Mouse (Mus musculus) cerebral cortex, adult 2 months (tissue): ENCODE data around the gene Plekhs1.

Experiments
- WGBS: fragments of 180-500 bp; shearing (Covaris S2); methylation state at CpG from one replicate; pipeline ENCODE4 v1.1.7; 2018; 5-methylcytosine and 5-hydroxymethylcytosine counted together

The Plekhs1 gene

DNA sequence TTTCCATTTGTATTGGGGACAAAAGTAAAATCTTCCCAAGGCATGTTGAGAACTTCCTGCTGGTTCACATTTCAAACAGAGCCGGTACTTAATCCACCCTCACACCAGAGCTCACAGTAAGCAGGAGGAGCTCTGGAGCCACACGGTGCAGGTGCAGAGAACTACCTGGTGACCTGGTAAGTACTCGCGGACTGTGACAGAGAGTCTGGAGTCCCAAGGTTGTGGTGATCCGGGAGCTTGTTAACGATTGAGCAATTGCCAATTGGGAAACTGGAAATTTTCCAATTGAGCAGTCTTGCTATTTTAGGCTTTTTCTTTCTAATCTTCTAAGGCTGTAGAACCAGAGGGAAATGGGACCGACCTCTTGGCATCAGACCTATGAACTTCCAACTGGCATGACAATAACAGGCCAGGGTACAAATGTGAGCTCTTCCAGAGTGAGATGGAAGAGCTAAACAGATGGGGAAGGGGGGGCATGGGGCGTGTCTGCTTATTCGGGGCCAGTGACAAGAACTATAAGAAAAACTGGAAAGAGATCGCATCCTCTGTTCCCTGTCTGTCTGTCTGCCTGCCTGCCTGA is at the start of gene Plekhs1:
Plekhs1 (plus strand) TSS at position 119 of the 580 bp plus-strand sequence.
- 47% methylated on average over 10 of the region's 10 CpGs for WGBS

GRCm38 (mm10) chr19:56418404-56418803 is 43.0 kb upstream of the Plekhs1 start:
- 72% methylated on average over 4 of the region's 4 CpGs for WGBS

- WGBS: 88% methylated on average over 9 of the region's 9 CpGs
Observed at GRCm38 (mm10) chr19:56419452-56419851, 42.0 kb upstream of the Plekhs1 start.

GRCm38 (mm10) chr19:56420345-56420744 is 41.1 kb upstream of the Plekhs1 start:
- 89% methylated on average over 3 of the region's 3 CpGs for WGBS

DNA sequence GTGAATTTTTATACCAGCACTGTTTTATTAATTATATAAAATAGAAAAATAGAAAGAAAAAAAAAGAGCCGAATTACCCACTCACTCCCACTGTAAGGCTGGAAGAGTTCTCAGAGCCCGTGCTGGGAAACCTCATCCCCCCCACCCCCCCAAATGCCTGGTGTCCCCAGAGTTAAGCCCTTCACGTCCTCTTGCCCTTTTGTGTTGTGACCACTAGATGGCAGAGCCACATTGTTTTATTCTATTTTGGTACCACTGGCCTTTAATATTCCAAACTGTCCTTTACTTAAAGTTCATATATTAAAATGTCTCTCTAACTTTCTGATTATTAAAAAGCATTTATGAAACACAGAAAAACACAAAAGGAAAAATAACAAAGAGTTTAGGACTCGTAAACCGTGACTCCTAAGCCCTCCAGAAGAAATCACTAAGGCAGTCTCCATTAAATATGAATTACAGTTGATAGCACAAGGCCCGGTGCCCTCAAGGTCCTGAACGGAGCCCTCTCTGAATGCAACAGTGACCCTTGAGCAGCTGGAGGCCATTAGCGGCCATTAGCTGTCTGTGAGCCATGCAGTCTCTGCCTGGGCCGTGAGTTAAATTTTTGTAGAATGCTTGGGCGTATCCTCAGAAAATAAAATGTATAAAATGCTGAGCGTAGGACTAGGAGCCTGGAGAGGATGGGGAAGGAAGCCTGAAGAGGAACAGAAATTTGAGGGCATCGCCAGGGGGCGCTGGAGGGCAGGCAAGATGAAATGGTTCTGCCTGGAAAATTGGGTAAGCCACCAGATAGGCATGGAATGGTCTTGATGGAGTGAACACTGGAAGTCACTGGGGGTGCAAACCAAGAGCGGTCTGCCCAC is 38.7 kb upstream of the Plekhs1 start:
- 26% methylated on average over 14 of the region's 14 CpGs for WGBS

GRCm38 (mm10) chr19:56423370-56423769 is 38.1 kb upstream of the Plekhs1 start:
- WGBS: 38% methylated on average over 12 of the region's 12 CpGs

GRCm38 (mm10) chr19:56424606-56425395 is 36.6 kb upstream of the Plekhs1 start:
- 81% methylated on average over 17 of the region's 17 CpGs for WGBS

DNA sequence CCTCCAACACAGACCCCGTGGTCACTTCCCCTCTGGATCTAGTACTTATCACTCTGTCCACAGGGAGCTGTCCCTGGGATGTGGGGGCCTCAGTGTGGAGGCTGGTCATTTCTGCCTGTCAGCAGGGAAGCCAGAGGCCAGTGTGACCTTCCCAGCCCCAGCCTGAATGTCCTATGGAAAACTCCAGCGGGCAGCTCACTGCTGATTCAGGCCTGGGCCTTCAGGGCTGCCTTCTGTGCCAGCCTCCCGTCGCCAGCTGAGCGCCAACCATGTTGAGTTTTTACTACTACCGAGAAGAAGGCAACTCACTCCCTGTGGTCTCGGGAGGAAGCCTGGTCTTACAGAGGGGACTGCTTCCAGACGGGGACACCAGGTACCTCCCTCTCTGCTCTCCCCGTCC is 35.9 kb upstream of the Plekhs1 start:
- 62% methylated on average over 9 of the region's 9 CpGs for WGBS

DNA sequence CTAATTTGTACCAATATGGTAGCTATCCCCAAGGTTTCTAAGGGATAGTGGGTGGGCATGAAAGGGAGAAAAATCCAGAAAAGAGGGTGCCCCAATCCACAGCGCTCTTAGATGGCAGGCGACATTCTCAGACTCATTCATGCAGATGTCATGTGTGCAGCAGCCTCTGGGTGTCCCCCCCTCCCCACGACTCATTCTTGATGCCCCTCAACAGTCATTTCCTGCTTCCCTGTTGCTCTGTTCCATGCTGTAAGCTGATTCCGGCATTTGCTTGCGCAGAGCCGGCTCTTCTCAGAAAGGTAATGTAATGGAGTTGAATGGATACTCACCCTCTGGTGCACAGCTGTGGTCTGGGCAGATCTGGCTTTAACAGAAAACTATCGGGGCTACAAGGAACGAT is 31.1 kb upstream of the Plekhs1 start:
- 79% methylated on average over 8 of the region's 8 CpGs for WGBS

- 81% methylated on average over 10 of the region's 10 CpGs for WGBS
Observed at GRCm38 (mm10) chr19:56432706-56433105, 28.7 kb upstream of the Plekhs1 start.

DNA sequence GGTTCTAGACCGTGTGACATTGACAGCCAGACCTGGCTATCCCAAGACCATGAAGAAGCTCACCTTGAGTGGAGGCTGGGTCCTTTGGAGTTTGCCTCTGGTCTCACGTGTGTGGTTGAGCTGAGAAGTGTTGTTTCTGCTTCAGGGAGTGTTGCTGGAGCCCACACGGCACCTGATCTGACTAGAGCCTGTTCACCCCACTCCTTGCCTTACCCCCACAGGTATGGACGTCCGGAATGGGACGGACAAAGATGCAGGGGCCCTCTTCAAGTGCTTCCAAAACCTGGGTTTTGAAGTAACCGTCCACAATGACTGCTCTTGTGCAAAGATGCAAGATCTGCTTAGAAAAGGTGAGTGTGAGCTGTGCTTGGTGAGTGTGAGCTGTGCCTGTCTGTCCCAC is 27.9 kb upstream of the Plekhs1 start:
- WGBS: 94% methylated on average over 7 of the region's 7 CpGs

- 85% methylated on average over 13 of the region's 13 CpGs for WGBS
Observed at GRCm38 (mm10) chr19:56436380-56436779, 25.1 kb upstream of the Plekhs1 start.

GRCm38 (mm10) chr19:56438357-56439071 is 22.9 kb upstream of the Plekhs1 start:
- WGBS: 58% methylated on average over 7 of the region's 7 CpGs

DNA sequence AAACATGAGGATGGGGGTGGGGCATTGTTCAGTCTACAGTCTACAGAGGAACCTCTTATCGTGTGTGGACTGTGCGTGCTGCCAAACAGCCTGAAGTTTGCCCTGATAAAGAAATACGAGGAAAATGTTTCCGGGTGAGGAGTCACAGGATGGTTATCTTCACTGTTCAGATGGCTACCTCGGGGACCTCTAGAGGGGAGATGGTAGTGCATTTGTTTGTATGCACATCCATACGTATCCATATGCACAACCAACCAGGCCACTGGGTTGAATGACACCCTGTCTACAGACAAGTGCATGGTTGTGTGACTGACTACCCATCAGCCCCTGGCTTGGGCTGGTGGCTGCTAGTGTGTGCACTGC is 22.4 kb upstream of the Plekhs1 start:
- WGBS: 89% methylated on average over 6 of the region's 6 CpGs

GRCm38 (mm10) chr19:56443445-56443844 is 18.0 kb upstream of the Plekhs1 start:
- 58% methylated on average over 14 of the region's 14 CpGs for WGBS

DNA sequence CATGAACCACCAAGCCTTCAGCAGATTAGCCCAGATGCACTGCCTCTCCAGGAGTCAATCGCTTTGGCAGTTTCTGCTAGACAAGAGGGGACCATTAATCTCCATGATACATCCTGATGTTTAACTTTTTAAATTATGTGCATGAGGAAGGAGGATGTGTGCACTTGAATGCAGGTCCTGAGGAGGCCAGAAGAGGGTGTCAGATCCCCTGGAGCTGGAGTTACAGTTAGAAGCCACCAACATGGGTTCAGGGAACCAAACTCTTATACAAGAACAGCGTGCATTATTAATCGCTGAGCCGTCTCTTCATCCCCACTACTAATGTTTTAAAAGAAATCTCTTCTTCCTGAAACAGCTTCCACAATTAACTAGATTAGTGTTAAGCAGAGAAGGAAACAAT is 12.7 kb upstream of the Plekhs1 start:
- 95% methylated on average over 4 of the region's 4 CpGs for WGBS

- WGBS: 73% methylated on average over 8 of the region's 8 CpGs
Observed at GRCm38 (mm10) chr19:56449537-56449936, 11.9 kb upstream of the Plekhs1 start.

- 40% methylated on average over 5 of the region's 5 CpGs for WGBS
Observed at GRCm38 (mm10) chr19:56450892-56451291, 10.5 kb upstream of the Plekhs1 start.

DNA sequence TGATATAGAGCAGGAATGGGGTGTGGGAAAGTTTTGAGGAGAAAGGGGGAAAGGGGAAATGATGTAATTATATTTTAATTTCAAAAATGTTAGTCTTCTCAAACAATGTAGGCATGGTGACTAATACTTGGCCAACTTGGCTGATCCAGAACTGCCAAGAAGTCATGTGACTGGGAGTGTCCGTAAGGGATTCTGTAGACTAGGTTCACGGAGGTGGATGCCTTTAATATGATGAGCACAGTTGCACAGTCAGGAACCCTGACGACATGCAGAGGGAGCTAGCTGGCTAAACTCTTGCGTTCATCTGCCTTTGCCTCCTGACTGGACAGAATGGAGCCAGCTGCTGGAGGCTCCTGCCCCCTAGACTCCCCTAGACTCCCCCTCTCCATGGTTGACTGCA is 9.6 kb upstream of the Plekhs1 start:
- WGBS: 39% methylated on average over 4 of the region's 4 CpGs

GRCm38 (mm10) chr19:56452421-56452820 is 9.0 kb upstream of the Plekhs1 start:
- 50% methylated on average over 2 of the region's 2 CpGs for WGBS

GRCm38 (mm10) chr19:56454862-56455261 is 6.6 kb upstream of the Plekhs1 start:
- WGBS: 68% methylated on average over 4 of the region's 4 CpGs

- WGBS: 71% methylated on average over 2 of the region's 2 CpGs
Observed at GRCm38 (mm10) chr19:56455369-56455768, 6.1 kb upstream of the Plekhs1 start.
